Mouse (Mus musculus) forebrain, postnatal 0 days (tissue): ENCODE measurements around the gene C8g. TPM values are rescaled to one million over a fixed set of nuclear protein-coding genes. Genes with fewer than 3 reads are reported as not detected.

Experiments used
- ATAC-seq: fragments of 200-750 bp; cut with Nextera tagmentation; 2 replicates; pipeline ENCODE4 v1.8.0; 2017; ENCODE audit warnings: mild to moderate bottlenecking, moderate library complexity
- DNase-seq: peaks from one replicate; pipeline ENCODE4 v3.0.0-alpha.2; 2015
- H3K27ac ChIP-seq: fragments of 300-500 bp; sonication (generic); 2 replicates; pipeline ENCODE4 v1.5.1; 2014; ENCODE audit warnings: low read depth, mild to moderate bottlenecking, antibody characterized with exemption, low read length, moderate library complexity, mixed read lengths
- H3K27me3 ChIP-seq: fragments of 300-500 bp; sonication (generic); 2 replicates; pipeline ENCODE4 v1.6.1; 2014; ENCODE audit warnings: mild to moderate bottlenecking, low read length, mixed read lengths; ENCODE audit not compliant: insufficient read depth
- H3K36me3 ChIP-seq: fragments of 300-500 bp; sonication (generic); 2 replicates; pipeline ENCODE4 v1.6.1; 2014; ENCODE audit warnings: mild to moderate bottlenecking, moderate library complexity; ENCODE audit not compliant: insufficient read depth
- H3K4me1 ChIP-seq: fragments of 300-500 bp; sonication (generic); 2 replicates; pipeline ENCODE4 v1.6.1; 2014; ENCODE audit warnings: antibody characterized with exemption; ENCODE audit not compliant: insufficient read depth
- H3K4me2 ChIP-seq: fragments of 300-500 bp; sonication (generic); 2 replicates; pipeline ENCODE4 v1.6.1; 2014; ENCODE audit warnings: low read depth, mild to moderate bottlenecking, moderate library complexity
- H3K4me3 ChIP-seq: fragments of 300-500 bp; sonication (generic); 2 replicates; pipeline ENCODE4 v1.5.1; 2014; ENCODE audit warnings: low read depth, low read length, mixed read lengths
- H3K9ac ChIP-seq: fragments of 300-500 bp; sonication (generic); 2 replicates; pipeline ENCODE4 v1.6.1; 2014; ENCODE audit warnings: mild to moderate bottlenecking
- H3K9me3 ChIP-seq: fragments of 300-500 bp; sonication (generic); 2 replicates; pipeline ENCODE4 v1.6.1; 2016; ENCODE audit warnings: low read length
- CTCF ChIP-seq: sonication (generic); IDR thresholded peaks from 2 replicates; pipeline ENCODE4 v1.5.1; 2016; ENCODE audit warnings: antibody characterized with exemption, control low read depth, low read depth
- WGBS: fragments of 180-500 bp; shearing (Covaris S2); extraction: QIAGEN DNeasy Blood & Tissue Kit; methylation state at CpG from one replicate; pipeline ENCODE4 v1.1.7; 2014; 5-methylcytosine and 5-hydroxymethylcytosine counted together
- polyA plus RNA-seq: library from polyadenylated mRNA; unstranded; fragments of >200 nt; fragmentation: Nextera tagmentation; extraction: Ambion mirVana; gene quantifications from 2 replicates; pipeline ENCODE4 v1.2.1, GENCODE M21; 2015
- total RNA-seq: library from RNA; depleted of rRNA; stranded (reverse); fragments of >200 nt; gene quantifications from 2 replicates; pipeline ENCODE4 v1.2.3, GENCODE M21; 2014

C8g gene
- total and polyA plus RNA-seq, 2 experiments from 2014 or later: 2.4 to 4.0 TPM

GRCm38 (mm10) chr2:25526510-25527302, 25.2 kb upstream of the C8g start:
- Histone ChIP-seq H3K27me3 (no peaks in the 10 kb centered on the region), H3K9me3 (no peaks in the 10 kb centered on the region), H3K36me3 (peaks cover 64% of the 10 kb centered on the region), H3K9ac (no peak overlapping the region), H3K4me1 (no peaks in the 10 kb centered on the region), H3K4me2 (no peak overlapping the region), H3K27ac (no peak overlapping the region), H3K4me3 (no peak overlapping the region)
- 93% methylated on average over 9 of the region's 9 CpGs for WGBS
- ATAC-seq (no peak), DNase-seq (no peak)
- TF ChIP-seq CTCF: no peak

- Histone ChIP-seq H3K9ac (no peak overlapping the region), H3K27me3 (no peaks in the 10 kb centered on the region), H3K27ac (no peak overlapping the region), H3K4me1 (no peaks in the 10 kb centered on the region), H3K9me3 (no peaks in the 10 kb centered on the region), H3K36me3 (peaks cover 8% of the 10 kb centered on the region; the same call in 1 of the 2 replicates), H3K4me2 (no peak overlapping the region), H3K4me3 (no peak overlapping the region)
- ATAC-seq (no peak), DNase-seq (no peak)
- no peak for TF ChIP-seq CTCF
- WGBS: 76% methylated on average over 3 of the region's 3 CpGs
Observed at GRCm38 (mm10) chr2:25509912-25510311, 8.4 kb upstream of the C8g start.

GRCm38 (mm10) chr2:25506964-25507363, 5.4 kb upstream of the C8g start:
- H3K4me2 ChIP-seq: no peak overlapping the region
- no peak overlapping the region for H3K27ac ChIP-seq
- H3K36me3 ChIP-seq: peaks cover 35% of the 10 kb centered on the region
- no peaks in the 10 kb centered on the region for H3K27me3 ChIP-seq
- WGBS: 35% methylated on average over 5 of the region's 5 CpGs
- no peaks in the 10 kb centered on the region for H3K9me3 ChIP-seq
- TF ChIP-seq CTCF: peak; percentile 52
- no peak overlapping the region for H3K9ac ChIP-seq
- DNase-seq (no peak), ATAC-seq (no peak)
- no peak overlapping the region for H3K4me3 ChIP-seq
- H3K4me1 ChIP-seq: peaks cover 1% of the 10 kb centered on the region; the same call in 1 of the 2 replicates

GRCm38 (mm10) chr2:25505860-25506259, 4.3 kb upstream of the C8g start:
- H3K27ac ChIP-seq: no peak overlapping the region
- H3K27me3 ChIP-seq: no peaks in the 10 kb centered on the region
- no peak overlapping the region for H3K4me3 ChIP-seq
- ATAC-seq (no peak), DNase-seq (no peak)
- no peaks in the 10 kb centered on the region for H3K9me3 ChIP-seq
- H3K36me3 ChIP-seq: peaks cover 35% of the 10 kb centered on the region
- H3K4me2 ChIP-seq: no peak overlapping the region
- peaks cover 9% of the 10 kb centered on the region for H3K4me1 ChIP-seq
- WGBS: 93% methylated on average over 4 of the region's 4 CpGs
- no peak overlapping the region for H3K9ac ChIP-seq
- no peak for TF ChIP-seq CTCF

GRCm38 (mm10) chr2:25505000-25505399, 3.5 kb upstream of the C8g start:
- Histone ChIP-seq H3K4me2 (no peak overlapping the region), H3K4me1 (peaks cover 9% of the 10 kb centered on the region), H3K27me3 (no peaks in the 10 kb centered on the region), H3K36me3 (peaks cover 35% of the 10 kb centered on the region), H3K9me3 (no peaks in the 10 kb centered on the region), H3K4me3 (no peak overlapping the region), H3K9ac (no peak overlapping the region), H3K27ac (no peak overlapping the region)
- no peak for DNase-seq
- TF ChIP-seq CTCF: no peak
- no peak for ATAC-seq
- 95% methylated on average over 1 of the region's 1 CpGs for WGBS

GRCm38 (mm10) chr2:25504538-25504937, 3.0 kb upstream of the C8g start:
- WGBS: 97% methylated on average over 19 of the region's 19 CpGs

GRCm38 (mm10) chr2:25502726-25503125, 1.2 kb upstream of the C8g start:
- H3K9me3 ChIP-seq: no peaks in the 10 kb centered on the region
- no peak overlapping the region for H3K4me2 ChIP-seq
- ATAC-seq: no peak
- TF ChIP-seq CTCF: no peak
- peaks cover 35% of the 10 kb centered on the region for H3K36me3 ChIP-seq
- DNase-seq: no peak
- H3K27me3 ChIP-seq: no peaks in the 10 kb centered on the region
- H3K4me1 ChIP-seq: peaks cover 9% of the 10 kb centered on the region
- 87% methylated on average over 3 of the region's 3 CpGs for WGBS
- no peak overlapping the region for H3K27ac ChIP-seq
- no peak overlapping the region for H3K9ac ChIP-seq
- H3K4me3 ChIP-seq: no peak overlapping the region

More at GRCm38 (mm10) chr2:25504538-25504937, 3.0 kb upstream of the C8g start:
- peaks cover 9% of the 10 kb centered on the region for H3K4me1 ChIP-seq
- H3K27me3 ChIP-seq: no peaks in the 10 kb centered on the region
- peaks cover 35% of the 10 kb centered on the region for H3K36me3 ChIP-seq
- TF ChIP-seq CTCF: no peak
- no peak overlapping the region for H3K9ac ChIP-seq
- H3K9me3 ChIP-seq: no peaks in the 10 kb centered on the region
- DNase-seq: no peak
- ATAC-seq: no peak
- H3K4me3 ChIP-seq: no peak overlapping the region
- H3K4me2 ChIP-seq: no peak overlapping the region
- no peak overlapping the region for H3K27ac ChIP-seq
